Mouse (Mus musculus) heart, embryonic 16.5 days (tissue): ENCODE results near the gene Rrp12. TPM values are rescaled to one million over a fixed set of nuclear protein-coding genes. Genes with fewer than 3 reads are reported as not detected.
"Not testable (repeated sequence)": the region's sequence is repeated elsewhere in the genome, so short reads cannot be mapped to it uniquely, and the experiment has no call there.

Experiments used
- ATAC-seq: fragments of 200-750 bp; cut with Nextera tagmentation; replicated peaks from 2 replicates; pipeline ENCODE4 v1.8.0; 2017; ENCODE audit warnings: moderate number of reproducible peaks; ENCODE audit not compliant: insufficient read depth, low FRiP score; ENCODE audit errors: extremely low read depth
- H3K27ac ChIP-seq: fragments of 300-500 bp; sonication (generic); 2 replicates; pipeline ENCODE4 v1.5.1; 2014; ENCODE audit warnings: mild to moderate bottlenecking, low read length, control low read depth, moderate library complexity
- H3K27me3 ChIP-seq: fragments of 300-500 bp; sonication (generic); 2 replicates; pipeline ENCODE4 v1.6.1; 2014; ENCODE audit warnings: low read length, mixed read lengths; ENCODE audit not compliant: control insufficient read depth, insufficient read depth
- H3K36me3 ChIP-seq: fragments of 300-500 bp; sonication (generic); 2 replicates; pipeline ENCODE4 v1.6.1; 2014; ENCODE audit not compliant: control insufficient read depth, insufficient read depth
- H3K4me1 ChIP-seq: fragments of 300-500 bp; sonication (generic); 2 replicates; pipeline ENCODE4 v1.6.1; 2014; ENCODE audit warnings: low read length, mixed read lengths; ENCODE audit not compliant: control insufficient read depth, insufficient read depth
- H3K4me2 ChIP-seq: fragments of 300-500 bp; sonication (generic); 2 replicates; pipeline ENCODE4 v1.6.1; 2014; ENCODE audit warnings: low read depth, mild to moderate bottlenecking, control low read depth, low read length
- H3K4me3 ChIP-seq: fragments of 300-500 bp; sonication (generic); 2 replicates; pipeline ENCODE4 v1.5.1; 2014; ENCODE audit warnings: mild to moderate bottlenecking, control low read depth, low read length
- H3K9ac ChIP-seq: fragments of 300-500 bp; sonication (generic); 2 replicates; pipeline ENCODE4 v1.6.1; 2014; ENCODE audit warnings: low read length, control low read depth
- H3K9me3 ChIP-seq: fragments of 300-500 bp; sonication (generic); replicated peaks from 2 replicates; pipeline ENCODE4 v1.6.1; 2016; ENCODE audit warnings: low read length; ENCODE audit not compliant: control insufficient read depth
- WGBS: fragments of 180-500 bp; shearing (Covaris S2); extraction: QIAGEN DNeasy Blood & Tissue Kit; methylation state at CpG from one replicate; pipeline ENCODE4 v1.1.7; 2014; 5-methylcytosine and 5-hydroxymethylcytosine counted together
- polyA plus RNA-seq: library from polyadenylated mRNA; unstranded; fragments of >200 nt; fragmentation: Nextera tagmentation; extraction: Ambion mirVana; gene quantifications from 2 replicates; pipeline ENCODE4 v1.2.1, GENCODE M21; 2015

Rrp12 gene
- polyA plus RNA-seq, 1 experiment from 2014 or later = 10.0 TPM

DNA sequence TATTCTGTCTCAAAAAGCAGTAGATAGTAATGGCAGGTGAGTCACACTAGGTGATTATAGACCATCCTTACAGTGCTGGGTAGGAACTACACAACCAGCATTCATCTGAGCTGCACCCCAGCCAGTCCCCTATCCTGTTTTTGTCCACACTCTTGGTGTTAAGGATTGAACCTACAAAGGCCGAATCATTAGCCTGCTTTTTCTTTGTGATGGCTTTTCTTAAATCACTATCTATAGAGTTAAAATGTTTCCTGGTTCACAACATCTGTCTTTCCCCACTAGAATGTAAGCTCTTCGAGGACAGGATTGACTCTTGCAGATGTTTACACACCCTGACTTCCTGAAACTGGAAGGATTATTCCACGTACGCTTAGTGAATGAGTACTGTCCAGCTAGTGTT, 23.5 kb upstream of the Rrp12 start:
- H3K27me3 ChIP-seq = no peaks in the 10 kb centered on the region
- ATAC-seq = no peak
- H3K27ac ChIP-seq = no peak overlapping the region
- 70% methylated on average over 4 of the region's 4 CpGs for WGBS
- no peak overlapping the region for H3K4me2 ChIP-seq
- H3K4me1 ChIP-seq = peaks cover 6% of the 10 kb centered on the region
- no peak overlapping the region for H3K4me3 ChIP-seq
- H3K9me3 ChIP-seq = no peaks in the 10 kb centered on the region
- peaks cover 48% of the 10 kb centered on the region for H3K36me3 ChIP-seq
- H3K9ac ChIP-seq = no peak overlapping the region

DNA sequence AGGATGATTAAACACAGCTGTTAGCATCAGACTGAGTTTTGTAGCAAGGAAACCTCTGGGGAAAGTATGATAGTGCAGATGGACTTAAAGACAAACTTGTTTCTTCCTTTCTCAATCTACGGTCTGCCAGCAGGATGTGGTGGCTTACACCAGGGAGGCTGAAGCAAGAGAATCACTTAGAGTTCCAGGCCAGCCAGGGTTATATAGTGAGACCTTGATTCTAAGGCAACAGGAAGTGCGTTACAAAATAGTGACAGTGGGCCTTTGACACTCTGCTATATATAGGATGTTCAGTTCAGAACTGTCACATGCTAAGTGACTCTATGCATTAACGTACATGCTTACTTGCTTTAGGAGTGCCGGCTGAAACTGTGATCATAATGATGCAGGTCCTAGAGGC, 20.9 kb upstream of the Rrp12 start:
- no peak overlapping the region for H3K27ac ChIP-seq
- 81% methylated on average over 4 of the region's 4 CpGs for WGBS
- H3K36me3 ChIP-seq = peaks cover 49% of the 10 kb centered on the region
- peaks cover 19% of the 10 kb centered on the region for H3K4me1 ChIP-seq
- H3K4me3 ChIP-seq = no peak overlapping the region
- H3K9me3 ChIP-seq = no peaks in the 10 kb centered on the region
- no peak overlapping the region for H3K9ac ChIP-seq
- ATAC-seq = no peak
- no peaks in the 10 kb centered on the region for H3K27me3 ChIP-seq
- H3K4me2 ChIP-seq = no peak overlapping the region

DNA sequence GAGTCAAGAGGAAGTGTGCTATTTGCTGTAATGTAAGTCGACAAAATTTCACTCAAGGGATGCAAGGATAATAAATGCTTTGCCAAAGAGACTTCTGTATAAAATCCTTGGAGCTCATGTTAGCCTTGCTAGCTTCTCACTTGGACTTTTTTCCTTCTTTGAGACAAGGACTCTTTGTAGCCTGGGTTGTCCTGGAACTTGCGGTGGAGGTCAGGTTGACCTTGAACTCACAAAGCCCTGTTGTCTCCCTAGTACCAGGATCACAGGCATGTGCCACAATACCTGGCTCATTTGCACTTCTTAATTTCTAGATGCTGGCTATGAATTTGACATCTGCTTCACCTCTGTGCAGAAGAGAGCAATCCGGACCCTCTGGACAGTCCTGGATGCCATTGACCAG, 19.3 kb upstream of the Rrp12 start:
- no peak for ATAC-seq
- H3K27me3 ChIP-seq = no peaks in the 10 kb centered on the region
- H3K4me2 ChIP-seq = peak overlapping the region; percentile 94
- no peaks in the 10 kb centered on the region for H3K9me3 ChIP-seq
- peak overlapping the region; percentile 85 for H3K4me3 ChIP-seq
- peak overlapping the region; percentile 53 for H3K27ac ChIP-seq
- whole genome bisulfite sequencing = 66% methylated on average over 3 of the region's 3 CpGs
- H3K9ac ChIP-seq = peak overlapping the region; percentile 38
- H3K36me3 ChIP-seq = peaks cover 44% of the 10 kb centered on the region
- H3K4me1 ChIP-seq = peaks cover 19% of the 10 kb centered on the region

DNA sequence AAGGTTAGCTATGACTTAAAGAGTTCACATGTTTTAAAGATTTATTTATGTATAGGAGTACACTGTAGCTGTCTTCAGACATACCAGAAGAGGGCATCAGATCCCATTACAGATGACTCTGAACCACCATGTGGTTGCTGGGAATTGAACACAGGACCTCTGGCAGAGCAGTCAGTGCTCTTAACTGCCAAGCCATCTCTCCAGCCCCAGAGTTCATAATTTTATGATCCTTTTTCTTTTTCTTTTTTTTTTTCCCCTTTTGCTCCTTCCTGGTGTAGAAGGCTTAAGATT, 18.6 kb upstream of the Rrp12 start:
- Histone ChIP-seq H3K4me1 (peaks cover 19% of the 10 kb centered on the region), H3K27ac (peak overlapping the region; percentile 0; the same call in 1 of the 2 replicates), H3K36me3 (peaks cover 38% of the 10 kb centered on the region), H3K4me3 (peak overlapping the region; percentile 85), H3K9ac (peak overlapping the region; percentile 95), H3K4me2 (peak overlapping the region; percentile 94)
- not testable (repeated sequence) for ATAC-seq, H3K9me3 ChIP-seq, H3K27me3 ChIP-seq

DNA sequence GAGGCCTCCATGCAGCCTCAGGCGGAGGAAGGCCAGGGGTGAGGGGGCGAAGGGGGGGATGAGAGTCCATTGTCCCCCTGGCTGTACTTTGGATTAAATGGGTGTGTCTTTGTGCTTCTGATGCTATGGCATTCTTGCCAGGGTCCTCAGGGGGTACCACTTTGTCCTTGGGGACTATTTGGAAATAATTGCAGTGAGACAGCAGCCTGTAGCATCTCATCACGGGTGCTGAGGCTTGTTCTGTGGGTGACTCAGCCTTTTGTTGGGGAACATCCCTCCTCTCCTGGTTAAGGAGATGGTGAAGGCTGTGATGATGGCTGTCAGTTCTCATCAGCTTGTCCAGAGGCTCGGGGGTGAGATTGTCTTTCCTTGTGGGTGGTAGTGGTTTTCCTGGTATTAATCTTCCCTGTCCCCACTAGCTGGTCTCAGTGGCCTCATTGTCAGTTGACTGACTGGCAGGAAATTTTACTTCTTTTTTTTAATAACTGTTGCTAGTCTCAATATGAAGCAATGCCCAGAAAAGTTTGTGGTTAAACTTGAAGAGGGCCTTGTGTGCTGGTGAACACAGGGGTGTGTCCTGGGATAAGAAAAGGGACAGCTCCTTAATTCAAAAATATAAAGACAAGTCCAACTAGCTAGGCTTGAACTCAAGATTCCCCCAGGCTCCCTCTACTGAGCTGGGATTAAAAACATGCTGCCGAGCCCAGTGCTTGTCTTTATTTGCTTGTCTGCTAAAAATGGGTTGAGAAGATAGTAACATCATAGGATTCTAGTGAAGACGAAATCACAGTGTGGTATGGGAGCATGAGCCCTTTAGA, 18.0 kb upstream of the Rrp12 start:
- no peak for ATAC-seq
- peak overlapping the region; percentile 95 for H3K9ac ChIP-seq
- H3K9me3 ChIP-seq = no peaks in the 10 kb centered on the region
- peak overlapping the region; percentile 85 for H3K4me3 ChIP-seq
- peak overlapping the region; percentile 94 for H3K4me2 ChIP-seq
- peaks cover 33% of the 10 kb centered on the region for H3K36me3 ChIP-seq
- H3K27me3 ChIP-seq = no peaks in the 10 kb centered on the region
- 24% methylated on average over 6 of the region's 6 CpGs for WGBS
- H3K4me1 ChIP-seq = peaks cover 19% of the 10 kb centered on the region
- peak overlapping the region; percentile 96 for H3K27ac ChIP-seq

DNA sequence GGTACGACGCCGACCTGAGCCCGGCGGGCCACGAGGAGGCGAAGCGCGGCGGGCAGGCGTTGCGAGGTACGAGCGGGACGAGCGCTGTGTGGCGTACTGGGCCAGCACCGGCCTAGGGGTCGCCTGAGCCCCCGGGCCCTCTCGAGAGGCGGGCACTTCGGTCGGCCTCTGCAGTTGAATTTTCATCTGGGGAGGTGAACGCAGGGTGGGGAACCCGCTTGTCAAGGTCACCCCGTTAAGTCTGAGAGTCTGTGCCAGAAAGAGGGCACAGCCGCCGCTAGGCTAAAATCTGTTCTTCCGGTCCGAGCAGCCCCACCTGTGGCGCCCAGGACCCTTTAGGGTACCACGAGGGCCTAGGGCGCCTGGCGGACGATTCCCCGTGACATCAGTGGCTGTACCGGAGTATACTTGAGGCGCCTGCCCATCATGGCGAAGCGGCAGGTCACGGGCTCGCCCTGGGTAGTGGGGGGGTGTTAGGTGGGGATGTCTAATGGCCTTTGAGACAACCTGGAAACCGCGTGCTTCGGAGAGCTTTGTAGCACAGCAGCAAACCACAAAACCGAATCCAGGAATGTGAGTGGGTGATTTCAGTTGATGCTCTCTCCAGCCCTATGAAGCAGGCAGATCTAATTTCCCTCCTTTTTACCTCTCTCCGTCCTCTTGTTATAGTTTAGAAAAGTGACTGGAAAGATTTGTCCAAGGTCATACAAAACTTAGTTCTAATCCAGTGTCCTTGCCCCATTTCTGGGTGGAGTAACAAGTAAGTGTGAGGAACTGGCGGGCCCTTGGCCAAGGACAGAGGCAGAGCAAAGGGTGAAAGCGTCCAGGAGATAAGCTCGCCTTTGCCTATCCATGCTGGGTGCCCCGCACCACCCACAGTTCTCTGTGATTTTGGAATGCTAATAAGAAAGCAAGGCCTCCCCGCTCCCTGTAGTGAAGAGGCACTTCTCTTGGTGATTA, 16.4 kb upstream of the Rrp12 start:
- WGBS = 2% methylated on average over 53 of the region's 53 CpGs
- H3K9me3 ChIP-seq = no peaks in the 10 kb centered on the region

DNA sequence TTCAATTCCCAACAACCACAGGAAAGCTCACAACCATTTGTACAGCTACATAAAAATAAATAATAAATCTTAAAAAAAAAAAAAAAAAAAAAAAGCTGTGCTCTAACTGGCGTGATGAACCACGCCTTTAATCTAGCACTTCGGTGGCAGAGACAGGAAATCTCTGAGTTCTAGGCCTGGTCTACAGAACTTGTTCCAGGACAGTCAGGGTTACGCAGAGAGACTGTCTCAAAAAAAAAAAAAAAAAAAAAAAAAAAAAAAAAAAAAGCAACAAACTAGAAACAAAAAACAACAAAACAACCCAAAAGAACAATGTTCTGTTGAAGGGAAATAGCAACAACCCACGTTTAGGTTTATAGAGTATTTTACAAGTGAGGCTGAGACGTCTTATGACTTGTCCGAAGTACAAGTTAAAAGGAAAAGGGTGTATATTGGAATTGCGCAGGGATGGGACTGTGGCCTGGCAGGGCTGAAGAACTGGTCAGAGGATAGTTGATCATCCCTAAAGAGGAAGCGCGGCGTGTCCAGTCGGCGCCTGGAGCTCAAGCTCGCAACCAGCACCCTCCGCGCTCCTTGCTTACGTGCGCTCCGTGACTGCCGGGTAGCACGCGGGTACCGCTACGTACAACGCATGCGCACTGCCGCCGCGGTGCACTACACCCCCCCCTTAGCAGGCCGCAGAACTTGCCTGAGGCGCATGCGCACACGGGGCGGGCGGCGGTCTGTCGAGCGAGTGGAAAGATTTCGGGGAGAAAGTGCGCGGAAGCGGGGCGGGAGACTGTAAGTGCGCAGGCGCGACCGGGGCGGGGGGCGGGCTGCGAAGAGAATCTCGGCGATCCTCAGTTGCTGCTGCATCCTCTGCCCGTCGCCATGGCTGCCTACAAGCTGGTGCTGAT, 15.5 kb upstream of the Rrp12 start, which contains the start of gene Pgam1:
Gene Pgam1, plus strand, starts transcription at position 746 of the 896 bp plus-strand sequence.
- ATAC-seq = peak; percentile 93
- 5% methylated on average over 52 of the region's 54 CpGs for WGBS
- Histone ChIP-seq H3K9me3 (no peaks in the 10 kb centered on the region), H3K27me3 (no peaks in the 10 kb centered on the region), H3K4me1 (peaks cover 28% of the 10 kb centered on the region), H3K4me2 (peak within 1 kb of the TSS; percentile 94), H3K9ac (peak within 1 kb of the TSS; percentile 95), H3K27ac (peak within 1 kb of the TSS; percentile 97), H3K4me3 (peak within 1 kb of the TSS; percentile 85), H3K36me3 (peaks cover 17% of the 10 kb centered on the region)

More for the DNA sequence above, 16.4 kb upstream of the Rrp12 start:
- Histone ChIP-seq H3K27ac (peak overlapping the region; percentile 96), H3K27me3 (no peaks in the 10 kb centered on the region), H3K4me2 (peak overlapping the region; percentile 94), H3K36me3 (peaks cover 26% of the 10 kb centered on the region), H3K4me3 (peak overlapping the region; percentile 85), H3K4me1 (peaks cover 19% of the 10 kb centered on the region), H3K9ac (peak overlapping the region; percentile 95)
- peak; percentile 37 for ATAC-seq

GRCm38 (mm10) chr19:41910396-41910795, 14.4 kb upstream of the Rrp12 start:
- H3K36me3 ChIP-seq = peaks cover 8% of the 10 kb centered on the region; the same call in 1 of the 2 replicates
- peaks cover 32% of the 10 kb centered on the region for H3K4me1 ChIP-seq
- no peak overlapping the region for H3K4me3 ChIP-seq
- no peak for ATAC-seq
- no peak overlapping the region for H3K4me2 ChIP-seq
- H3K9ac ChIP-seq = no peak overlapping the region
- no peaks in the 10 kb centered on the region for H3K27me3 ChIP-seq
- no peak overlapping the region for H3K27ac ChIP-seq
- 88% methylated on average over 2 of the region's 2 CpGs for WGBS
- no peaks in the 10 kb centered on the region for H3K9me3 ChIP-seq
